Mouse (Mus musculus) lung, adult 2 months (tissue): ENCODE measurements around the gene Ak9. TPM values are rescaled to one million over a fixed set of nuclear protein-coding genes. Genes with fewer than 3 reads are reported as not detected.

Experiments
- DNase-seq: peaks from one replicate; pipeline ENCODE4 v3.0.0; 2022
- H3K4me1 ChIP-seq: fragments of 200-500 bp; 2 replicates; pipeline ENCODE4 v1.6.1; 2011; ENCODE audit warnings: low read length; ENCODE audit not compliant: control insufficient read depth, insufficient read depth
- H3K4me3 ChIP-seq: fragments of 200-500 bp; replicated peaks from 2 replicates; pipeline ENCODE3; 2011; ENCODE audit warnings: low read depth, mild to moderate bottlenecking, control low read depth, low read length; ENCODE audit errors: extremely low read depth
- CTCF ChIP-seq: fragments of 200-500 bp; IDR thresholded peaks from 2 replicates; pipeline ENCODE4 v1.5.1; 2011; ENCODE audit warnings: mild to moderate bottlenecking, low read length, control low read depth; ENCODE audit not compliant: insufficient read depth
- POLR2A ChIP-seq: fragments of 200-500 bp; IDR thresholded peaks from 2 replicates; pipeline ENCODE4 v1.6.1; 2011; ENCODE audit warnings: low read depth, mild to moderate bottlenecking, control low read depth, low read length, borderline replicate concordance; ENCODE audit errors: extremely low read depth
- WGBS: fragments of 180-500 bp; shearing (Covaris S2); methylation state at CpG from one replicate; pipeline ENCODE4 v1.1.7; 2018; 5-methylcytosine and 5-hydroxymethylcytosine counted together
- polyA plus RNA-seq: library from polyadenylated mRNA; depleted of rRNA; stranded (reverse); fragments of >200 nt; gene quantifications from 2 replicates; pipeline ENCODE4 v1.2.3, GENCODE M21; 2012; rRNA removed

The Ak9 gene
- polyA plus RNA-seq, 1 experiment, result 0.56 TPM

DNA sequence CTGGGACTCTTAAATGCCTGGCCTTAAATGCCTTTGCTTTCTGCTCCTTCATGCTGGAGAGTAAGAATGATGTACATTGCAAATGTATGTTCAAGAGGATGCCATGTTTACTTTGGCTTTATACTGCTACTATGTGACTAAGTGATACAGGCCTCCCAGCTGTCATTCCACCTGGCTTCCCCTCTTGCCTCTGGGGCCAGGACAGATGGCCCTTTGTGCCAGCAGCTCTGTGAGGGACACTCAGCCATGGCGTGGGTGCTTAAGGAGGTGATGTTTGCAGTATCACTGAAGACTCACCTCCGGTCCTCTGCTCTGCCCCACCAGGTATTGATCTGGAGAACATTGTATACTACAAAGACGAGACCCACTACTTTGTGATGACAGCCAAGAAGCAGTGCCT, 176.2 kb downstream of the Ak9 start:
- no peak for TF ChIP-seq POLR2A
- Histone ChIP-seq H3K4me1 (peaks cover 8% of the 10 kb centered on the region; the same call in 1 of the 2 replicates), H3K4me3 (no peak overlapping the region)
- no peak for DNase-seq
- WGBS, result 89% methylated on average over 3 of the region's 3 CpGs

DNA sequence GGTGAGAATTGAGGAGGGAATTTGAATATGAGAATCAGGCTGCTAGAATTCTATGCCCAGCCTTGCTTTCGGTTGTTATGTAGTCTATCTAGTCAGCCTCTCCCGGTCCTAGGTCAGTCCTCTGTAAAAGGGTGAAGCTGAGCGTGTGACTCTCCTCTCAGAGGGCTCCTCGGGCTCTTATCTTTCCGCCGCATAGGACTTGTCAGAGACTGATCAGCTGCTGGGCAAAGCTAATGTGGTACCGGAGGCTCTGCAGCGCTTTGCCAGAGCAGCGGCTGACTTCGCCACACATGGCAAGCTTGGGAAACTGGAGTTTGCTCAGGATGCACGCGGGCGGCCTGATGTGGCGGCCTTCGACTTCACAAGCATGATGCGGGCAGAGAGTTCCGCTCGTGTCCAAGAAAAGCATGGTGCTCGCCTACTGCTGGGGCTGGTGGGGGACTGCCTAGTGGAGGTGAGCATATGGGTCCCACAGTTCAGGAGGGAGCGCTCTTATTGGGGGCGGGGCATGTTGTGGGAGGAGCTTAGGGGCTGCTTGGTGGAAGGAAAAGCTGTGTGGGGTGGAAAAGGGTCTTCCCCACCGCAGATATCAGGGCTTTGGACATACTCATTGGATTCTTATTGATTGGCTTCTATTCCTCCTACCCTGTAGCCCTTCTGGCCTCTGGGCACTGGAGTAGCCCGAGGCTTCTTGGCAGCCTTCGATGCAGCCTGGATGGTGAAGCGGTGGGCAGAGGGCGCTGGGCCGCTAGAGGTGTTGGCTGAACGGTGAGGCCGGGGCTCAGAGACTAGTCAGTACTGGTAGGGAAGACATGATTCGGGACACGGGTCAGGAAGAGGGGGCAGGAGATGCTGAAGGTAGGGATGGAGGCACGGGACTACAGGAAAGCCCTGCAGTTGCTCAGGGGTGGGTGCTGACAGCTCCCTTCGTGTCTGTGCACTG, 177.4 kb downstream of the Ak9 start:
- no peak for DNase-seq
- Histone ChIP-seq H3K4me3 (no peak overlapping the region), H3K4me1 (peaks cover 5% of the 10 kb centered on the region; the same call in 1 of the 2 replicates)
- 73% methylated on average over 33 of the region's 33 CpGs for WGBS
- no peak for TF ChIP-seq CTCF
- no peak for TF ChIP-seq POLR2A

DNA sequence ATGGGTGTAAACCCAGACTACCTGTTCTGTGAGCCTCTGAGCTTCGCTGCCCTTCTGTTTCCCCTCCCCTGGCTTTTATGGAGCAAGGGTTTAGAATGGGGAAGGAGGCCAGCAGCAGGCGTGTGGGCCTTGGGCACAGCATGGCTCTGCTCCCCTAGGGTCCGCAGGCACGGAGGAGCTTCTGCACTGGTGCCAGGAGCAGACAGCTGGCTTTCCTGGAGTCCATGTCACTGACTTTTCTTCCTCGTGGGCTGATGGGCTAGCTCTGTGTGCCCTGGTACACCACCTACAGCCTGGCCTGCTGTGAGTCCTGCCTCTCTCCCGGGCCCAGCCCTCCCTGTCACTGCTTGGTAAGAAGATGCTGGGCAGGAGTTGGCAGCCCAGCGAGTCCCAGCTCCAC, 178.7 kb downstream of the Ak9 start:
- 82% methylated on average over 7 of the region's 7 CpGs for WGBS
- H3K4me3 ChIP-seq, result no peak overlapping the region
- TF ChIP-seq POLR2A (no peak), CTCF (no peak)
- DNase-seq, result no peak
- peaks cover 2% of the 10 kb centered on the region; the same call in 1 of the 2 replicates for H3K4me1 ChIP-seq

Other genes starting within 250 kb of the Ak9 start
- gene Gpr6, start 231.7 kb upstream of the Ak9 start, polyA plus RNA-seq, result not detected in 2 replicates
- 10.8 and 13.6 TPM in 2 replicates for gene Fig4, start 720 bp upstream of the Ak9 start, polyA plus RNA-seq
- 13.1 and 14.5 TPM in 2 replicates for gene Zbtb24, start 146.4 kb downstream of the Ak9 start, polyA plus RNA-seq
- gene Mical1, start 172.3 kb downstream of the Ak9 start, polyA plus RNA-seq, result 56.3 and 70.7 TPM in 2 replicates
- 67.9 and 72.7 TPM in 2 replicates for gene Smpd2, start 186.4 kb downstream of the Ak9 start, polyA plus RNA-seq
- 2.4 and 4.2 TPM in 2 replicates for gene Ppil6, start 186.5 kb downstream of the Ak9 start, polyA plus RNA-seq
- 93.4 and 131 TPM in 2 replicates for gene Cd164, start 215.4 kb downstream of the Ak9 start, polyA plus RNA-seq